Mouse (Mus musculus) MEL (cell line): ENCODE measurements around the gene Hist1h2bh. TPM values are rescaled to one million over a fixed set of nuclear protein-coding genes. Genes with fewer than 3 reads are reported as not detected.

Experiments used
- DNase-seq: peaks from one replicate; pipeline ENCODE4 v3.0.0; 2011; ENCODE audit warnings: low read depth, low spot score
- H3K27ac ChIP-seq: 2 replicates; pipeline ENCODE4 v1.5.1; 2012; ENCODE audit warnings: low read depth, mild to moderate bottlenecking, control low read depth, low read length, moderate library complexity; ENCODE audit not compliant: control insufficient read depth
- H3K27me3 ChIP-seq, 2 experiments: fragments of 150-350 bp in 1 of 2; sonication (generic) in 1 of 2; 2 replicates each; pipeline ENCODE4 v1.6.1; 2012; ENCODE audit warnings: low read length in 2 of 2, mild to moderate bottlenecking in 2 of 2, improper control_type of control experiment in 1 of 2, moderate library complexity in 1 of 2; ENCODE audit not compliant: insufficient read depth in 2 of 2, control insufficient read depth in 1 of 2
- H3K36me3 ChIP-seq, 2 experiments: 2 replicates each; pipeline ENCODE4 v1.6.1; 2012 to 2014; ENCODE audit warnings: low read length in 2 of 2, improper control_type of control experiment in 1 of 2, inconsistent platforms in 1 of 2, mild to moderate bottlenecking in 1 of 2; ENCODE audit not compliant: insufficient read depth in 2 of 2, control insufficient read depth in 1 of 2
- H3K4me1 ChIP-seq, 2 experiments: fragments of 150-350 bp in 1 of 2; sonication (generic) in 1 of 2; 2 replicates each; pipeline ENCODE4 v1.6.1; 2012; ENCODE audit warnings: low read length in 2 of 2, improper control_type of control experiment in 1 of 2, mild to moderate bottlenecking in 1 of 2; ENCODE audit not compliant: insufficient read depth in 2 of 2, control insufficient read depth in 1 of 2
- H3K4me3 ChIP-seq, 2 experiments: fragments of 150-350 bp in 1 of 2; sonication (generic) in 1 of 2; 2 replicates each; pipeline ENCODE4 v1.5.1; 2012; ENCODE audit warnings: low read depth in 2 of 2, low read length in 2 of 2, mild to moderate bottlenecking in 2 of 2, moderate library complexity in 2 of 2, control low read depth in 1 of 2, improper control_type of control experiment in 1 of 2; ENCODE audit not compliant: control insufficient read depth in 1 of 2, insufficient read depth in 1 of 2
- H3K79me2 ChIP-seq: 2 replicates; pipeline ENCODE4 v1.6.1; 2012; ENCODE audit warnings: mild to moderate bottlenecking, low read length, moderate library complexity; ENCODE audit not compliant: control insufficient read depth, poor library complexity, insufficient read depth
- H3K9ac ChIP-seq: 2 replicates; pipeline ENCODE4 v1.6.1; 2012; ENCODE audit warnings: low read depth, mild to moderate bottlenecking, control low read depth, low read length, moderate library complexity; ENCODE audit not compliant: control insufficient read depth, poor library complexity, severe bottlenecking
- H3K9me3 ChIP-seq: fragments of 150-350 bp; sonication (generic); replicated peaks from 2 replicates; pipeline ENCODE4 v1.6.1; 2012; ENCODE audit warnings: mild to moderate bottlenecking, low read length, improper control_type of control experiment, moderate library complexity; ENCODE audit not compliant: insufficient read depth
- CHD1 ChIP-seq: IDR thresholded peaks from 2 replicates; pipeline ENCODE4 v1.6.1; 2012; ENCODE audit warnings: low read depth, mild to moderate bottlenecking, inconsistent platforms, low read length, improper control_type of control experiment
- ELF1 ChIP-seq: IDR thresholded peaks from 2 replicates; pipeline ENCODE4 v1.6.1; 2014; ENCODE audit warnings: low read depth, mild to moderate bottlenecking, inconsistent platforms, low read length, improper control_type of control experiment, moderate library complexity
- EP300 ChIP-seq, 2 experiments: IDR thresholded peaks; 2 replicates each; pipeline ENCODE4 v1.6.1; 2011; ENCODE audit warnings: improper control_type of control experiment in 2 of 2, low read length in 2 of 2, low read depth in 1 of 2, mild to moderate bottlenecking in 1 of 2
- GABPA ChIP-seq: IDR thresholded peaks from 2 replicates; pipeline ENCODE4 v1.6.1; 2012; ENCODE audit warnings: low read depth, mild to moderate bottlenecking, inconsistent platforms, low read length, improper control_type of control experiment, moderate library complexity
- HCFC1 ChIP-seq: IDR thresholded peaks from 2 replicates; pipeline ENCODE4 v1.6.1; 2012; ENCODE audit warnings: low read depth, mild to moderate bottlenecking, inconsistent platforms, low read length, improper control_type of control experiment, moderate library complexity
- JUND ChIP-seq: IDR thresholded peaks from 2 replicates; pipeline ENCODE4 v1.6.1; 2011; ENCODE audit warnings: low read depth, mild to moderate bottlenecking, improper control_type of control experiment, low read length
- MAX ChIP-seq: IDR thresholded peaks from 2 replicates; pipeline ENCODE4 v1.6.1; 2011; ENCODE audit warnings: low read length, improper control_type of control experiment
- MEF2A ChIP-seq: IDR thresholded peaks from 2 replicates; pipeline ENCODE4 v1.6.1; 2014; ENCODE audit warnings: low read depth, mild to moderate bottlenecking, inconsistent platforms, low read length, improper control_type of control experiment; ENCODE audit not compliant: poor library complexity, insufficient replicate concordance, severe bottlenecking; ENCODE audit errors: extremely low read depth
- MXI1 ChIP-seq: IDR thresholded peaks from 2 replicates; pipeline ENCODE4 v1.6.1; 2011; ENCODE audit warnings: mild to moderate bottlenecking, low read depth, low read length, improper control_type of control experiment
- MYC ChIP-seq: IDR thresholded peaks from 2 replicates; pipeline ENCODE4 v1.6.1; 2011; ENCODE audit warnings: low read depth, mild to moderate bottlenecking, low read length, improper control_type of control experiment, moderate library complexity
- POLR2A ChIP-seq, 2 experiments: IDR thresholded peaks; 2 replicates each; pipeline ENCODE4 v1.6.1; 2011 to 2012; ENCODE audit warnings: low read length in 2 of 2, mild to moderate bottlenecking in 2 of 2, control low read depth in 1 of 2, improper control_type of control experiment in 1 of 2, low read depth in 1 of 2, moderate library complexity in 1 of 2; ENCODE audit not compliant: control insufficient read depth in 1 of 2, insufficient read depth in 1 of 2, poor library complexity in 1 of 2
- POLR2AphosphoS2 ChIP-seq: IDR thresholded peaks from 2 replicates; pipeline ENCODE4 v1.6.1; 2011; ENCODE audit warnings: low read length, improper control_type of control experiment
- SMC3 ChIP-seq: IDR thresholded peaks from 2 replicates; pipeline ENCODE4 v1.6.1; 2011; ENCODE audit warnings: low read depth, low read length, improper control_type of control experiment
- TBP ChIP-seq: IDR thresholded peaks from 2 replicates; pipeline ENCODE4 v1.8.0; 2011; ENCODE audit warnings: low read depth, low read length, improper control_type of control experiment
- TCF12 ChIP-seq: IDR thresholded peaks from 2 replicates; pipeline ENCODE4 v1.6.1; 2014; ENCODE audit warnings: low read depth, mild to moderate bottlenecking, inconsistent platforms, low read length, improper control_type of control experiment, moderate library complexity
- UBTF ChIP-seq: IDR thresholded peaks from 2 replicates; pipeline ENCODE4 v1.6.1; 2012; ENCODE audit warnings: low read depth, mild to moderate bottlenecking, inconsistent platforms, low read length, improper control_type of control experiment, moderate library complexity, borderline replicate concordance; ENCODE audit not compliant: insufficient read depth
- USF1 ChIP-seq: IDR thresholded peaks from 2 replicates; pipeline ENCODE4 v1.6.1; 2014; ENCODE audit warnings: low read depth, mild to moderate bottlenecking, inconsistent platforms, low read length, improper control_type of control experiment, moderate library complexity
- USF2 ChIP-seq, 2 experiments: IDR thresholded peaks; 2 replicates each; pipeline ENCODE4 v1.6.1; 2011 to 2012; ENCODE audit warnings: improper control_type of control experiment in 2 of 2, low read length in 2 of 2, borderline replicate concordance in 1 of 2, inconsistent platforms in 1 of 2, low read depth in 1 of 2, mild to moderate bottlenecking in 1 of 2; ENCODE audit not compliant: insufficient read depth in 1 of 2
- ZKSCAN1 ChIP-seq: IDR thresholded peaks from 2 replicates; pipeline ENCODE4 v1.6.1; 2012; ENCODE audit warnings: low read depth, mild to moderate bottlenecking, inconsistent platforms, low read length, improper control_type of control experiment, moderate library complexity
- ZMIZ1 ChIP-seq: IDR thresholded peaks from 2 replicates; pipeline ENCODE4 v1.6.1; 2012; ENCODE audit warnings: low read depth, mild to moderate bottlenecking, inconsistent platforms, low read length, improper control_type of control experiment, moderate library complexity
- polyA plus RNA-seq, 2 experiments: library from polyadenylated mRNA; stranded (reverse) in 1 of 2; unstranded in 1 of 2; fragments of >175 nt in 1 of 2; fragments of >200 nt in 1 of 2; gene quantifications; 2 replicates each; pipeline versions ENCODE4 v1.2.1 to v1.2.4; 2012; ENCODE audit warnings: low replicate concordance in 2 of 2, low read depth in 1 of 2; ENCODE audit not compliant: insufficient read length in 2 of 2, insufficient read depth in 1 of 2, missing spikeins in 1 of 2
- total RNA-seq: library from RNA; depleted of rRNA; stranded (reverse); fragments of 300-350 nt; gene quantifications from 2 replicates; pipeline ENCODE4 v1.2.3, GENCODE M21; 2012

The Hist1h2bh gene
- total and polyA plus RNA-seq, 3 experiments = 0.70 to 275 TPM; not detected in 1

GRCm38 (mm10) chr13:23499943-23500342, 43.2 kb downstream of the Hist1h2bh start:
- no peak for DNase-seq
- Histone ChIP-seq H3K36me3 (peaks cover 0 to 18% of the 10 kb centered on the region in 2 experiments; a peak in 2 of 4 replicates), H3K9ac (peak overlapping the region; percentile 19)
- TF ChIP-seq EP300 (IDR thresholded peaks at IDR 0.05; ENCODE audit: low read depth in 1 of 2, low read length in 2 of 2) (no peak), TBP (peak; percentile 99)
- TF ChIP-seq, all 39 proteins: peak for 1
- H3K4me3 ChIP-seq = peak overlapping the region; percentile 56 to 68
- H3K27me3 ChIP-seq = no peaks in the 10 kb centered on the region
- H3K4me1 ChIP-seq = peaks cover 0 to 9% of the 10 kb centered on the region in 2 experiments; a peak in 1 of 4 replicates
- H3K27ac ChIP-seq = no peak overlapping the region
- no peaks in the 10 kb centered on the region for H3K79me2 ChIP-seq
- no peaks in the 10 kb centered on the region for H3K9me3 ChIP-seq

- H3K9ac ChIP-seq = peak overlapping the region; percentile 19
- peak; percentile 65 for DNase-seq
- H3K4me3 ChIP-seq = peak overlapping the region; percentile 56 to 68
- no peaks in the 10 kb centered on the region for H3K79me2 ChIP-seq
- no peak overlapping the region for H3K27ac ChIP-seq
- H3K27me3 ChIP-seq = no peaks in the 10 kb centered on the region
- peaks cover 0 to 3% of the 10 kb centered on the region in 2 experiments; a peak in 1 of 4 replicates for H3K4me1 ChIP-seq
- H3K9me3 ChIP-seq = no peaks in the 10 kb centered on the region
- H3K36me3 ChIP-seq = peaks cover 0 to 11% of the 10 kb centered on the region in 2 experiments; a peak in 2 of 4 replicates
- TF ChIP-seq MYC (no peak), POLR2A (IDR thresholded peaks at IDR 0.05; ENCODE audit: control insufficient read depth in 1 of 2, insufficient read depth in 1 of 2, low read depth in 1 of 2, low read length in 2 of 2, poor library complexity in 1 of 2) (no peak), POLR2AphosphoS2 (no peak), GABPA (no peak), TCF12 (no peak), HCFC1 (no peak), ZMIZ1 (no peak), USF2 (IDR thresholded peaks at IDR 0.05; ENCODE audit: borderline replicate concordance in 1 of 2, insufficient read depth in 1 of 2, low read depth in 1 of 2, low read length in 2 of 2) (no peak), ZKSCAN1 (no peak), CHD1 (no peak), JUND (no peak), MXI1 (no peak), UBTF (no peak), EP300 (IDR thresholded peaks at IDR 0.05; ENCODE audit: low read depth in 1 of 2, low read length in 2 of 2) (no peak), MEF2A (no peak), ELF1 (no peak), SMC3 (no peak), MAX (no peak), USF1 (no peak)
Observed at GRCm38 (mm10) chr13:23498653-23499052, 44.5 kb downstream of the Hist1h2bh start.
